Mouse (Mus musculus) retina, embryonic 14.5 days (tissue): ENCODE results near the gene Gm21783.
"Not testable (repeated sequence)": the region's sequence is repeated elsewhere in the genome, so short reads cannot be mapped to it uniquely, and the experiment has no call there.

Source experiments
- DNase-seq: peaks from one replicate; pipeline ENCODE4 v3.0.0-alpha.2; 2015; ENCODE audit warnings: low spot score

Gene Gm21783

DNA sequence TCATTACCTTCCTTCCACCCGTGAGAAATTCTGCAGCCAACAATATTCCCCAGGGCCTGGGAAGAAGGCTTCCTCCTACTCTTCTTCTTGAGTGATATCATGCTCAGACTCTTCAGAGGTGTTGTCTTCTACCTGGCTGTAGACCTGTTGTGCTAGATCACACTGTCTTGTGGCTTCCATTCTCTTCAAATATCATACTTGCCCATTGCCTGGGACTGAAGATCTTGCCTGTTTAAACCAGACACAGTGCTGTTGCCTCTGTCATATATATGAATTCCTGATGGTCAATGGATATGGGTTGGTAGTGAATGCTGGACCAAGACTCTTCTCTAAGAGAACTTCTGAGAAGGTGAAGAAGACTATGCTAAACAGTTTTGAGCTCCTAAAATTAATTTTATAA, at the start of gene Gm21783:
Gene Gm21783, minus strand, starts transcription at position 101 of the 400 bp plus-strand sequence.
- not testable (repeated sequence) for DNase-seq
